Mouse (Mus musculus) embryo, embryonic 10.5 days (tissue): ENCODE data around the gene Nat8l.
"Not testable (repeated sequence)": the region's sequence is repeated elsewhere in the genome, so short reads cannot be mapped to it uniquely, and the experiment has no call there.

ENCODE experiments used
- DNase-seq: peaks from one replicate; pipeline ENCODE4 v3.0.0-alpha.2; 2015; ENCODE audit warnings: low spot score

The Nat8l gene

GRCm38 (mm10) chr5:33995843-33996693 lies at the start of gene Nat8l:
TSS of gene Nat8l (plus strand) at chr5:33995984.
- DNase-seq: peak; percentile 90

- DNase-seq: not testable (repeated sequence)
Observed at GRCm38 (mm10) chr5:33947035-33947434, 48.7 kb upstream of the Nat8l start.

GRCm38 (mm10) chr5:33948314-33948713 lies 47.5 kb upstream of the Nat8l start:
- peak; percentile 23 for DNase-seq

GRCm38 (mm10) chr5:33953471-33954185 lies 42.2 kb upstream of the Nat8l start:
- no peak for DNase-seq

- peak; percentile 74 for DNase-seq
Observed at GRCm38 (mm10) chr5:33954354-33954753, 41.4 kb upstream of the Nat8l start.

GRCm38 (mm10) chr5:33955868-33956267 lies 39.9 kb upstream of the Nat8l start:
- DNase-seq: no peak

- no peak for DNase-seq
Observed at GRCm38 (mm10) chr5:33959382-33959781, 36.4 kb upstream of the Nat8l start.

- no peak for DNase-seq
Observed at GRCm38 (mm10) chr5:33974736-33975135, 21.0 kb upstream of the Nat8l start.

- DNase-seq: no peak
Observed at GRCm38 (mm10) chr5:33976267-33976666, 19.5 kb upstream of the Nat8l start.

- DNase-seq: peak; percentile 15
Observed at GRCm38 (mm10) chr5:33982731-33983259, 13.0 kb upstream of the Nat8l start.

- DNase-seq: peak; percentile 92
Observed at GRCm38 (mm10) chr5:33983309-33984121, 12.3 kb upstream of the Nat8l start, which contains the start of gene Gm1673. TSS of gene Gm1673 (plus strand) at chr5:33983433.

GRCm38 (mm10) chr5:33994671-33995625 lies 836 bp upstream of the Nat8l start:
- DNase-seq: peak; percentile 64

GRCm38 (mm10) chr5:33996694-33997045 lies 886 bp downstream of the Nat8l start:
- no peak for DNase-seq

GRCm38 (mm10) chr5:33997051-33997741 lies 1.4 kb downstream of the Nat8l start:
- peak; percentile 39 for DNase-seq

GRCm38 (mm10) chr5:33997829-33998504 lies 2.2 kb downstream of the Nat8l start:
- DNase-seq: no peak

GRCm38 (mm10) chr5:33998505-33998877 lies 2.7 kb downstream of the Nat8l start:
- no peak for DNase-seq

- DNase-seq: no peak
Observed at GRCm38 (mm10) chr5:33999466-34000090, 3.8 kb downstream of the Nat8l start.

- DNase-seq: no peak
Observed at GRCm38 (mm10) chr5:34000809-34001208, 5.0 kb downstream of the Nat8l start.

GRCm38 (mm10) chr5:34001401-34001800 lies 5.6 kb downstream of the Nat8l start:
- no peak for DNase-seq
